Mouse (Mus musculus): ENCODE results near the gene Hist1h2aa.

Hist1h2aa gene

GRCm38 (mm10) chr13:23942861-23943260, 8.6 kb downstream of the Hist1h2aa start:
- no peak for DNase-seq (ENCODE audit: low spot score in 2 of 2)

DNA sequence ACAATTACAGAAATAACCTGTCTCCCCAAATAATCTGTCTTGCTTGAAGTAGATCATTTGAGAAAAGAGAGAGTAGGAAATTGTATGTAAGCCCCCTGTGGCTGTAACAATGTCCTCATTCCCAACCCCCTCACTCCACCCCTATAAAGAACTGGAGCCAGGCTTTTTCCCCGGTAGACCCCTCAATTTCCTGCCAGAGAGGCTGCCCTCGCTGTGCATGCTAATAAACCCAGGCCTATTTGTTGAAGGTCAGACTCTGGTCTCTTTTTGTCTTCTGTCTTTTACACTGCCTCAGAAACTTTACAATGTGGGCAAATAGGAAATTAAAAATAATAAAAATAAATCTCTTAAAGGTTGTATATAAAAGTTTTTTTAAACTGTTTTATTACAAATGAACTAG, 12.0 kb downstream of the Hist1h2aa start:
- DNase-seq (ENCODE audit: low spot score in 2 of 2), result no peak

GRCm38 (mm10) chr13:23949484-23950246, 15.4 kb downstream of the Hist1h2aa start:
- no peak for DNase-seq (ENCODE audit: low spot score in 2 of 2)

- peak; percentile 16 to 18 for DNase-seq (ENCODE audit: low spot score in 2 of 2)
These were observed 16.7 kb downstream of the Hist1h2aa start for GRCm38 (mm10) chr13:23950928-23951327.

DNA sequence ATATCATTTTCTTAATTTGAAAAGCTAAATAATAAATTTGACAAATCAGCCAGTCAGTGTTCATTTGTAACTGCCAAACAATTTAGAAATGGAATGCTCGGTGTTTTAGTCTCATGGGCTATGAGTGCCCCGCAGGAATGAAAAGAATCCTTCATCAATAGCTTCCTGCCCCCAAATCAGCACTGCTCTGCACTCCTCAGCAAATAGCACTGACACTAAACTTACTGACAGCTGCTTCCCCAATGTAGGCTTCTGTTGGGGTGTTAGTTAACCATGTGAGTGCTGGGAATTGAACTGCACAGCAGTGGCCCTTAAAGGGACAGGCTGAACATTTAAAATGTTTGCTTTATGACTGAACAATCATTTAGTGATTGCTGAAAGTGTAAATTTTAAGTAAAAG, 25.5 kb downstream of the Hist1h2aa start:
- DNase-seq (ENCODE audit: low spot score in 2 of 2), result no peak

GRCm38 (mm10) chr13:23964909-23965308, 30.6 kb downstream of the Hist1h2aa start:
- DNase-seq (ENCODE audit: low spot score in 2 of 2), result no peak

DNA sequence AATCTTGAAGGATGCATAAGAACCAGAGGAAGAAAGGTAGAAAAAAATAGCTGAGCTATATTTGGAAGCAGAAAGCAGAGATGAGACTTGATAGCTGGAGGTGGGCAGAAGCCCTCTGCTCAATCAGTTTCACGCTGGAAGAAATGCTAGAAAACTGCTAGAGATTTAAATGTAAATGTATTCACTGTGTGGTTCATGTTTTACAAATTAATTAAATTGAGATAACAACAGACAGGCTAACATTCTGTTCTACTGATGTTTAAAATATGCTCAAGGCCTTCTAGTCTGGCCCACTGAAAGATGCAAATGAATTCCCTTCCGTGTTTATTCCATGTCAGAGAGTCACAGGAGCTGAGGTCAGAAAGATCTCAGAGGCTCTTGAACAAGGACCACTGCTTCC, 37.6 kb downstream of the Hist1h2aa start:
- no peak for DNase-seq (ENCODE audit: low spot score in 2 of 2)

DNA sequence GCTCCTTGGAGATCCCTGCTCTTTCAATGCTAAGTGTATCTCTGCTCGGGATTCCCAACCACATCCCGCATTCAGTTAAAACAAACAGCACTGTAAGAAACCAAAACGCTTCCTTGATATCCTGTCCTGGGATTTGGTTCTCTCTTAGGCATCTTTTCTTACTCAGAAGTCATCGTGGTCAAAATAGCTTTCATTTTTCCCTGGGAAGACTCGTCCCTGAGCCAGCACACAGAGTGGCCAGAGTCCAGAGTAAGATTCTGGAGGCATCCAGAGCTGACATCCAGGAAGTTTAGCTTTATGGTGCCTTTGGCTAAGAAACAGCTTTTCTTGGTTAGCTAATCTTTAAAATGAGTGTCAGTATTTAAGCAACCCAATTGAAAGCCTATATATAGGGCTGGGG, 38.0 kb downstream of the Hist1h2aa start:
- DNase-seq (ENCODE audit: low spot score in 2 of 2), result no peak

All from spleen, postnatal 36 days (tissue).